ENCODE assay signal across 8 mouse cellular contexts in the genomic region with DNA sequence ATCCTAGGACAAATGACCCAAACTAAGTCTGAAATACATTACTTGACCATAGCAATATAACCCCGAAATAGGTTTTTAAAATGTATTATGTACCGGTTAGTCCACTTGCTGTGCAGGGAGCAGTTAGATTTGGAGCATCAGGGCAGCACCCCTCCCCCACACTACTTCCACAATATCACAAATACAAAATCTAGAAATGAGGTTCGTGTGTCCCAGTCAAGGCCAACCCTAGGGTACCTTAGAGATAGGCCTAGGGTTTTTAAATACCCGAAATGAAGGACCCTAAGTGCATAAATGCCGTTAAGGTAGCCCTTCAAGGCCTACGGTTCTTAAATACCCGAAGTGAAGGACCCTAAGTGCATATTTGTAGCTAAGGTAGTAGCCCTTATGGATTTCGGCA. TPM values are rescaled to one million over a fixed set of nuclear protein-coding genes. Genes with fewer than 3 reads are reported as not detected.
DNase-seq lines count a peak whose midpoint lies in the region; ATAC-seq lines count a peak whose summit lies in the region.

No protein-coding gene starts in this region.

- intact Hi-C loops in heart, postnatal 25 days (cut with DNase I): loop anchor here (5.0 to 10.0 kb wide), 3 partner anchors 124 to 294 kb away; partner anchors contain the start of gene Gda

- H3K9me3 ChIP-seq in heart, embryonic 13.5 days: no peaks in the 10 kb centered on the region
- H3K9me3 ChIP-seq in hindbrain, embryonic 15.5 days: no peaks in the 10 kb centered on the region
- no peaks in the 10 kb centered on the region for H3K9me3 ChIP-seq in liver, embryonic 15.5 days (replicated peaks)
- H3K9me3 ChIP-seq in stomach, embryonic 15.5 days: no peaks in the 10 kb centered on the region

- 20% methylated on average over 8 of the region's 8 CpGs for whole genome bisulfite sequencing in heart, embryonic 13.5 days
- 25% methylated on average over 8 of the region's 8 CpGs for WGBS in hindbrain, embryonic 15.5 days
- 13% methylated on average over 8 of the region's 8 CpGs for whole genome bisulfite sequencing in liver, embryonic 15.5 days (ENCODE audit: insufficient replicate concordance)
- WGBS in stomach, embryonic 15.5 days: 21% methylated on average over 8 of the region's 8 CpGs

- H3K36me3 ChIP-seq in heart, embryonic 13.5 days: no peaks in the 10 kb centered on the region
- no peaks in the 10 kb centered on the region for H3K36me3 ChIP-seq in hindbrain, embryonic 15.5 days
- no peaks in the 10 kb centered on the region for H3K36me3 ChIP-seq in liver, embryonic 15.5 days (replicated peaks)
- no peaks in the 10 kb centered on the region for H3K36me3 ChIP-seq in stomach, embryonic 15.5 days

- DNase-seq in heart, postnatal 25 days (ENCODE audit: low spot score): no peak
- peak; percentile 19 for DNase-seq in c-Kit-positive CD71-positive TER-119-negative erythroid progenitor cells, embryonic 14.5 days (ENCODE audit: low read depth)
- no peak for DNase-seq in ovary, postnatal 36 days (ENCODE audit: low spot score)

- peak overlapping the region; percentile 71 for H3K4me2 ChIP-seq in heart, embryonic 13.5 days
- peak overlapping the region; percentile 73 for H3K4me2 ChIP-seq in hindbrain, embryonic 15.5 days
- peak overlapping the region; percentile 91 for H3K4me2 ChIP-seq in liver, embryonic 15.5 days
- peak overlapping the region; percentile 62 for H3K4me2 ChIP-seq in stomach, embryonic 15.5 days

- H3K27ac ChIP-seq in heart, embryonic 13.5 days (replicated peaks): peak overlapping the region; percentile 99
- H3K27ac ChIP-seq in hindbrain, embryonic 15.5 days (replicated peaks): peak overlapping the region; percentile 98
- H3K27ac ChIP-seq in liver, embryonic 15.5 days (replicated peaks): peak overlapping the region; percentile 96
- H3K27ac ChIP-seq in stomach, embryonic 15.5 days: peak overlapping the region; percentile 100

- no peak for ATAC-seq in heart, embryonic 13.5 days (ENCODE audit: extremely low read depth, insufficient number of reproducible peaks, low FRiP score, low TSS enrichment)
- ATAC-seq in CD4-positive, CD25-positive, alpha-beta regulatory T cell, adult 4 months: peak; percentile 2
- ATAC-seq in hindbrain, embryonic 15.5 days (ENCODE audit: low FRiP score, low read depth): no peak
- no peak for ATAC-seq in liver, embryonic 15.5 days (ENCODE audit: insufficient read depth)
- no peak for ATAC-seq in stomach, embryonic 15.5 days (ENCODE audit: insufficient read depth, low FRiP score, low read depth)

- peak overlapping the region; percentile 92 for H3K4me3 ChIP-seq in heart, embryonic 13.5 days
- peak overlapping the region; percentile 81 for H3K4me3 ChIP-seq in hindbrain, embryonic 15.5 days
- peak overlapping the region; percentile 97 for H3K4me3 ChIP-seq in liver, embryonic 15.5 days (replicated peaks)
- H3K4me3 ChIP-seq in stomach, embryonic 15.5 days (replicated peaks): peak overlapping the region; percentile 91

- H3K9ac ChIP-seq in heart, embryonic 13.5 days: peak overlapping the region; percentile 81
- H3K9ac ChIP-seq in hindbrain, embryonic 15.5 days: peak overlapping the region; percentile 69
- H3K9ac ChIP-seq in liver, embryonic 15.5 days: peak overlapping the region; percentile 90
- H3K9ac ChIP-seq in stomach, embryonic 15.5 days: peak overlapping the region; percentile 54; the same call in 1 of the 2 replicates

- no peaks in the 10 kb centered on the region for H3K27me3 ChIP-seq in heart, embryonic 13.5 days (replicated peaks)
- H3K27me3 ChIP-seq in hindbrain, embryonic 15.5 days: no peaks in the 10 kb centered on the region
- no peaks in the 10 kb centered on the region for H3K27me3 ChIP-seq in liver, embryonic 15.5 days
- H3K27me3 ChIP-seq in stomach, embryonic 15.5 days (replicated peaks): no peaks in the 10 kb centered on the region

- peaks cover 14% of the 10 kb centered on the region for H3K4me1 ChIP-seq in heart, embryonic 13.5 days
- H3K4me1 ChIP-seq in hindbrain, embryonic 15.5 days (replicated peaks): peaks cover 19% of the 10 kb centered on the region
- peaks cover 25% of the 10 kb centered on the region for H3K4me1 ChIP-seq in liver, embryonic 15.5 days (replicated peaks)
- H3K4me1 ChIP-seq in stomach, embryonic 15.5 days: peaks cover 5% of the 10 kb centered on the region; the same call in 1 of the 2 replicates

RNA-seq across cellular contexts. Expression of gene Zfand5, which starts 0.9 kb away (rescaled TPM):
- 80.9 and 88.1 TPM in 2 replicates for polyA plus RNA-seq in heart, embryonic 13.5 days (2015; fragmentation: Nextera tagmentation; extraction: Ambion mirVana)
- 100 to 1,000 TPM; 114 to 126 TPM for total RNA-seq in heart, postnatal 25 days (2021)
- 10 to 100 TPM; 12.1 to 14.8 TPM for polyA plus RNA-seq in CD4-positive, CD25-positive, alpha-beta regulatory T cell, adult 4 months (2017; shearing (Covaris generic))
- polyA plus RNA-seq in hindbrain, embryonic 15.5 days (2015; fragmentation: Nextera tagmentation; extraction: Ambion mirVana): 170 TPM in 2 replicates
- 33.6 and 36.5 TPM in 2 replicates for polyA plus RNA-seq in liver, embryonic 15.5 days (2015; fragmentation: Nextera tagmentation; extraction: Ambion mirVana)
- 82.9 and 87.9 TPM in 2 replicates for polyA plus RNA-seq in stomach, embryonic 15.5 days (2015; fragmentation: Nextera tagmentation; extraction: Ambion mirVana)
